Mouse (Mus musculus) ES-Bruce4 (cell line): ENCODE results near the gene Gpr89. TPM values are rescaled to one million over a fixed set of nuclear protein-coding genes. Genes with fewer than 3 reads are reported as not detected.

Source experiments
- H3K27ac ChIP-seq: 2 replicates; pipeline ENCODE4 v1.5.1; 2012; ENCODE audit warnings: low read length, inconsistent platforms; ENCODE audit not compliant: insufficient read depth
- H3K27me3 ChIP-seq: 2 replicates; pipeline ENCODE4 v1.6.1; 2012; ENCODE audit warnings: mild to moderate bottlenecking, low read length, inconsistent platforms; ENCODE audit not compliant: control insufficient read depth, poor library complexity, insufficient read depth, severe bottlenecking
- H3K36me3 ChIP-seq: 2 replicates; pipeline ENCODE4 v1.6.1; 2012; ENCODE audit warnings: inconsistent platforms, mild to moderate bottlenecking, low read length, moderate library complexity; ENCODE audit not compliant: control insufficient read depth, poor library complexity, insufficient read depth, severe bottlenecking
- H3K4me1 ChIP-seq: one replicate; pipeline ENCODE4 v1.8.1; 2011; ENCODE audit warnings: low read length; ENCODE audit not compliant: control insufficient read depth, insufficient read depth
- H3K4me3 ChIP-seq: 2 replicates; pipeline ENCODE4 v1.5.1; 2011; ENCODE audit warnings: low read depth, mild to moderate bottlenecking, low read length
- H3K9ac ChIP-seq: 2 replicates; pipeline ENCODE4 v1.6.1; 2012; ENCODE audit warnings: low read depth, mild to moderate bottlenecking, inconsistent platforms; ENCODE audit not compliant: poor library complexity, severe bottlenecking
- H3K9me3 ChIP-seq: replicated peaks from 2 replicates; pipeline ENCODE4 v1.6.1; 2012; ENCODE audit warnings: mild to moderate bottlenecking, low read length, inconsistent platforms; ENCODE audit not compliant: control insufficient read depth, poor library complexity, insufficient read depth, severe bottlenecking
- CTCF ChIP-seq: IDR thresholded peaks from one replicate; pipeline ENCODE4 v1.8.1; 2011; ENCODE audit warnings: low read depth, low read length
- EP300 ChIP-seq: IDR thresholded peaks from 2 replicates; pipeline ENCODE4 v1.6.1; 2011; ENCODE audit warnings: low read depth, low read length; ENCODE audit not compliant: insufficient read depth
- POLR2A ChIP-seq: IDR thresholded peaks from one replicate; pipeline ENCODE4 v1.8.1; 2011; ENCODE audit warnings: low read length; ENCODE audit not compliant: insufficient read depth
- polyA plus RNA-seq: library from polyadenylated mRNA; stranded (reverse); fragments of >200 nt; gene quantifications from 2 replicates; pipeline ENCODE4 v1.2.4, GENCODE M21; 2011; ENCODE audit warnings: low read depth; ENCODE audit not compliant: missing spikeins, insufficient read depth, insufficient read length

The Gpr89 gene
- polyA plus RNA-seq, 1 experiment = 35.6 TPM

GRCm38 (mm10) chr3:96848470-96848869 is 56.7 kb downstream of the Gpr89 start:
- Histone ChIP-seq H3K4me3 (no peak overlapping the region), H3K27ac (no peak overlapping the region), H3K4me1 (peaks cover 4% of the 10 kb centered on the region), H3K27me3 (no peaks in the 10 kb centered on the region), H3K9ac (no peak overlapping the region), H3K36me3 (no peaks in the 10 kb centered on the region), H3K9me3 (no peaks in the 10 kb centered on the region)
- TF ChIP-seq CTCF (no peak), EP300 (no peak), POLR2A (no peak)

GRCm38 (mm10) chr3:96847661-96848060 is 57.5 kb downstream of the Gpr89 start:
- no peaks in the 10 kb centered on the region for H3K36me3 ChIP-seq
- no peak for TF ChIP-seq POLR2A
- TF ChIP-seq CTCF = no peak
- TF ChIP-seq EP300 = no peak
- H3K9ac ChIP-seq = no peak overlapping the region
- H3K27ac ChIP-seq = no peak overlapping the region
- H3K9me3 ChIP-seq = no peaks in the 10 kb centered on the region
- H3K27me3 ChIP-seq = no peaks in the 10 kb centered on the region
- no peak overlapping the region for H3K4me3 ChIP-seq
- H3K4me1 ChIP-seq = peaks cover 4% of the 10 kb centered on the region

GRCm38 (mm10) chr3:96846985-96847384 is 58.2 kb downstream of the Gpr89 start:
- no peak for TF ChIP-seq CTCF
- TF ChIP-seq EP300 = no peak
- no peak for TF ChIP-seq POLR2A
- H3K4me1 ChIP-seq = peaks cover 4% of the 10 kb centered on the region
- no peak overlapping the region for H3K27ac ChIP-seq
- no peaks in the 10 kb centered on the region for H3K27me3 ChIP-seq
- no peak overlapping the region for H3K9ac ChIP-seq
- no peaks in the 10 kb centered on the region for H3K9me3 ChIP-seq
- H3K36me3 ChIP-seq = no peaks in the 10 kb centered on the region
- no peak overlapping the region for H3K4me3 ChIP-seq

- Histone ChIP-seq H3K27me3 (no peaks in the 10 kb centered on the region), H3K4me1 (peaks cover 4% of the 10 kb centered on the region)
- TF ChIP-seq CTCF = no peak
- no peak for TF ChIP-seq POLR2A
Measured at GRCm38 (mm10) chr3:96845806-96846205, 59.3 kb downstream of the Gpr89 start.

GRCm38 (mm10) chr3:96845191-96845590 is 60.0 kb downstream of the Gpr89 start:
- H3K4me1 ChIP-seq = peaks cover 4% of the 10 kb centered on the region
- no peaks in the 10 kb centered on the region for H3K36me3 ChIP-seq

More at GRCm38 (mm10) chr3:96845806-96846205, 59.3 kb downstream of the Gpr89 start:
- no peak overlapping the region for H3K27ac ChIP-seq
- no peaks in the 10 kb centered on the region for H3K36me3 ChIP-seq
- H3K9me3 ChIP-seq = no peaks in the 10 kb centered on the region
- H3K9ac ChIP-seq = no peak overlapping the region
- H3K4me3 ChIP-seq = no peak overlapping the region

GRCm38 (mm10) chr3:96838996-96839645 is 66.0 kb downstream of the Gpr89 start:
- no peaks in the 10 kb centered on the region for H3K27me3 ChIP-seq
- no peaks in the 10 kb centered on the region for H3K9me3 ChIP-seq
- no peak overlapping the region for H3K4me3 ChIP-seq
- H3K4me1 ChIP-seq = no peaks in the 10 kb centered on the region
- no peak overlapping the region for H3K27ac ChIP-seq
- H3K9ac ChIP-seq = no peak overlapping the region
- TF ChIP-seq POLR2A (no peak), EP300 (no peak), CTCF (no peak)
- H3K36me3 ChIP-seq = no peaks in the 10 kb centered on the region

More at GRCm38 (mm10) chr3:96845191-96845590, 60.0 kb downstream of the Gpr89 start:
- no peak overlapping the region for H3K4me3 ChIP-seq
- H3K27me3 ChIP-seq = no peaks in the 10 kb centered on the region
- TF ChIP-seq CTCF (no peak), POLR2A (no peak), EP300 (no peak)
- no peak overlapping the region for H3K9ac ChIP-seq
- H3K9me3 ChIP-seq = no peaks in the 10 kb centered on the region
- H3K27ac ChIP-seq = no peak overlapping the region
